Mouse (Mus musculus): ENCODE data around the gene Hnrnpm.

DNA sequence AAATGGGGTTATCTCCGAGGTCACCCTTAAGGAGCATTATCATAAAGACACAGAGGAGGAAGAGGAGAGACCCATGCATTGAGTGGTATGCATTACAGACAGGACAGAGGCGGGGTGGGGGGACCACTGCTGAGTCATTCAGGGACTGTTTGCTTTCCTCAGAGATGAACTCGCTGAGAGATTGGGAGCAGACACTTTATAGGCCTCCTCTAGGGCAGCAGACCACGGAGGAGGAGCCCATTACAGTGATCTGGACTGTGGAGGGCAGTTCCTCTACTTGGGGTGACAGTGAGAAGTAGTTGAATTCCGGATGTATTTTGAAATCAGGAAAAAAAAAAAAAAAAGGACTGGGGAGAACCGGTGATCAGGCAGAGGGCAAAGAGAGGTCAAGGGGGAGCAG is 46.9 kb downstream of the Hnrnpm start:
- TF ChIP-seq CTCF (IDR thresholded peaks at IDR 0.05; ENCODE audit: low read depth) (no peak), EP300 (IDR thresholded peaks at IDR 0.05; ENCODE audit: low read depth) (no peak)
